Mouse (Mus musculus) midbrain, embryonic 10.5 days (tissue): ENCODE measurements around the gene Lats2. TPM values are rescaled to one million over a fixed set of nuclear protein-coding genes. Genes with fewer than 3 reads are reported as not detected.

Source experiments
- DNase-seq: peaks from one replicate; pipeline ENCODE4 v3.0.0-alpha.2; 2017; ENCODE audit warnings: low spot score
- H3K27ac ChIP-seq: fragments of 300-500 bp; sonication (generic); replicated peaks from 2 replicates; pipeline ENCODE4 v1.5.1; 2016; ENCODE audit warnings: mild to moderate bottlenecking
- H3K27me3 ChIP-seq: fragments of 300-500 bp; sonication (generic); 2 replicates; pipeline ENCODE4 v1.6.1; 2016; ENCODE audit warnings: low read depth, mild to moderate bottlenecking; ENCODE audit not compliant: poor library complexity, severe bottlenecking
- H3K36me3 ChIP-seq: fragments of 300-500 bp; sonication (generic); 2 replicates; pipeline ENCODE4 v1.6.1; 2016; ENCODE audit warnings: mild to moderate bottlenecking, moderate library complexity
- H3K4me1 ChIP-seq: fragments of 300-500 bp; sonication (generic); 2 replicates; pipeline ENCODE4 v1.6.1; 2016
- H3K4me3 ChIP-seq: fragments of 300-500 bp; sonication (generic); 2 replicates; pipeline ENCODE4 v1.5.1; 2016; ENCODE audit warnings: mild to moderate bottlenecking, moderate library complexity
- H3K9me3 ChIP-seq: fragments of 300-500 bp; sonication (generic); replicated peaks from 2 replicates; pipeline ENCODE4 v1.6.1; 2016; ENCODE audit warnings: mild to moderate bottlenecking
- WGBS: fragments of 180-500 bp; shearing (Covaris S2); methylation state at CpG from one replicate; pipeline ENCODE4 v1.1.7; 2016; 5-methylcytosine and 5-hydroxymethylcytosine counted together
- polyA plus RNA-seq: library from polyadenylated mRNA; unstranded; fragments of >200 nt; fragmentation: Nextera tagmentation; extraction: Ambion mirVana; gene quantifications from 2 replicates; pipeline ENCODE4 v1.2.1, GENCODE M21; 2016

The Lats2 gene
- 16.8 TPM in 2 replicates for polyA plus RNA-seq

DNA sequence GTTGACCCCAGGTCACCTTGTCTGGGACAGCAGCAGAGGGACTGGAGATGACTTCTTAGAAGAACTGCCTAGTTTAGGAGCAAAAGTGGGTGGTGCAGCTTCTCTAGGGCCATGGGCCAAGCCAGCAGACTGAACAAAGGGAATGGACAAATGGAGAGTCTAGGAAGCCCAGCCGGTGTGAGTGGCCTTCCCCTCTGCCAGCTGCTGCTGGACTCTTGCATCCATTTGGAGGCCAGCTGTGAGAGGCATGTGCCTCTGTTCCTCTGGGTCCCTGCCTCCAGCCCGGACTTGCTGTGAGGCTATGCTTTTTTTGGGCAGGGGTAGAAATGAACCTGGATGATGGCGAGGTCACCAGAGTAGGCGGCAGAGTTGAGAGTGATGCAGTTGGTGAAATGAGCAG, at the start of gene Lats2:
TSS of gene Lats2 (minus strand) at position 152 of the 400 bp plus-strand sequence.
- H3K27me3 ChIP-seq, result no peaks in the 10 kb centered on the region

DNA sequence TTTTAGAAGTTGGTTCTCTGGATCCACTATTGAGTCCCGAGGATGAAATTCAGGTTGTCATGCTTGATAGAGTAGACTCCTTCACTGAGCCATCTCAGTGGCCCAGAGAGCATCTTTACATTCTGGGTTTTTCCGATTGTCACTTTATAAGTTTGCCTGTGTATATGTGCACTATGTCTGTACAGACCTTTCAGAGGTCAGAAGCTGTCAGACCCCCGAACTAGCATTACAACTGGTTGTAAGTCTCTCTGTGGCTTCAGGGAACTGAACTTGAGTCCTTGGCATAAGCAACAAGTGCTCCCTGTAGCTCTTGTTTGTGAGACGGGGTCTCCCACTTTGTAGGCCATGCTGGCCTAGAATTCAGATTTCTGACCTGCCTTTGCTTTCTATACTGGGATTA, 45.5 kb upstream of the Lats2 start:
- Histone ChIP-seq H3K9me3 (no peaks in the 10 kb centered on the region), H3K4me3 (no peak overlapping the region), H3K27me3 (no peaks in the 10 kb centered on the region), H3K36me3 (peaks cover 88% of the 10 kb centered on the region), H3K4me1 (peaks cover 19% of the 10 kb centered on the region), H3K27ac (no peak overlapping the region)
- WGBS, result 92% methylated on average over 4 of the region's 4 CpGs
- DNase-seq, result no peak

More for the DNA sequence above, at the start of gene Lats2:
- Histone ChIP-seq H3K27ac (no peak within 1 kb of the TSS), H3K4me3 (no peak within 1 kb of the TSS), H3K9me3 (no peaks in the 10 kb centered on the region), H3K36me3 (no peaks in the 10 kb centered on the region), H3K4me1 (peaks cover 27% of the 10 kb centered on the region)
- no peak for DNase-seq
- WGBS, result 85% methylated on average over 4 of the region's 4 CpGs

GRCm38 (mm10) chr14:57797991-57798931, 40.1 kb upstream of the Lats2 start, which contains the start of gene Sap18:
TSS of gene Sap18 (plus strand) at chr14:57798180.
- Histone ChIP-seq H3K4me3 (peak within 1 kb of the TSS; percentile 90), H3K9me3 (no peaks in the 10 kb centered on the region), H3K27me3 (no peaks in the 10 kb centered on the region), H3K27ac (peak within 1 kb of the TSS; percentile 95), H3K4me1 (peaks cover 22% of the 10 kb centered on the region), H3K36me3 (peaks cover 34% of the 10 kb centered on the region)
- WGBS, result under 1% methylated on average over 94 of the region's 99 CpGs
- DNase-seq, result peak; percentile 98

GRCm38 (mm10) chr14:57797551-57797950, 39.4 kb upstream of the Lats2 start:
- no peak for DNase-seq
- peak overlapping the region; percentile 95 for H3K27ac ChIP-seq
- no peaks in the 10 kb centered on the region for H3K9me3 ChIP-seq
- no peaks in the 10 kb centered on the region for H3K27me3 ChIP-seq
- WGBS, result 13% methylated on average over 7 of the region's 7 CpGs
- peaks cover 27% of the 10 kb centered on the region for H3K36me3 ChIP-seq
- H3K4me1 ChIP-seq, result peaks cover 22% of the 10 kb centered on the region
- H3K4me3 ChIP-seq, result peak overlapping the region; percentile 90

GRCm38 (mm10) chr14:57791171-57791570, 33.0 kb upstream of the Lats2 start:
- Histone ChIP-seq H3K4me1 (no peaks in the 10 kb centered on the region), H3K4me3 (no peak overlapping the region), H3K27ac (no peak overlapping the region), H3K36me3 (no peaks in the 10 kb centered on the region), H3K27me3 (no peaks in the 10 kb centered on the region), H3K9me3 (no peaks in the 10 kb centered on the region)
- 83% methylated on average over 4 of the region's 4 CpGs for WGBS
- DNase-seq, result no peak

GRCm38 (mm10) chr14:57789759-57790158, 31.6 kb upstream of the Lats2 start:
- no peak overlapping the region for H3K27ac ChIP-seq
- DNase-seq, result no peak
- WGBS, result 88% methylated on average over 9 of the region's 9 CpGs
- no peak overlapping the region for H3K4me3 ChIP-seq
- H3K9me3 ChIP-seq, result no peaks in the 10 kb centered on the region
- H3K4me1 ChIP-seq, result no peaks in the 10 kb centered on the region
- H3K27me3 ChIP-seq, result no peaks in the 10 kb centered on the region
- no peaks in the 10 kb centered on the region for H3K36me3 ChIP-seq

DNA sequence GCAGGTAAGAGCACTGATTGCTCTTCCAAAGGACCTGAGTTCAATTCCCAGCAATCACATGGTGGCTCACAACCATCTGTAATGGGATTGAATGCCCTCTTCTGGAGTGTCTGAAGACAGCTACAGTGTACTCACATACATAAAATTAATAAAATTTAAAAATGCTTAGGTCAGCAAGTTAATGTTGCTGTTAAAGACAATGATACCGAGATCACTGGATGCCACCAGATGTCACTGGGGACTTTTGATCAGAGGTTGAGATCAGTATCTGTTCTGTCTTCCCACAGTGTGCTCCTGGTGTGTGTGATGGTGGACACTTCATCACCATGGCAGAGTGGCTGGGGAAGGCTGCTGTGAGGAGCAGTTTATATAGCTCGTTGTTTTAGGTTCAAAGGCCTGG, 31.1 kb upstream of the Lats2 start:
- Histone ChIP-seq H3K9me3 (no peaks in the 10 kb centered on the region), H3K27ac (no peak overlapping the region), H3K36me3 (no peaks in the 10 kb centered on the region), H3K4me3 (no peak overlapping the region), H3K27me3 (no peaks in the 10 kb centered on the region), H3K4me1 (no peaks in the 10 kb centered on the region)
- no peak for DNase-seq
- 87% methylated on average over 2 of the region's 2 CpGs for WGBS

- WGBS, result 86% methylated on average over 4 of the region's 4 CpGs
- Histone ChIP-seq H3K9me3 (no peaks in the 10 kb centered on the region), H3K36me3 (no peaks in the 10 kb centered on the region), H3K4me1 (no peaks in the 10 kb centered on the region), H3K27ac (no peak overlapping the region), H3K4me3 (no peak overlapping the region), H3K27me3 (no peaks in the 10 kb centered on the region)
- DNase-seq, result no peak
These were observed 29.2 kb upstream of the Lats2 start for GRCm38 (mm10) chr14:57787406-57787805.

- WGBS, result 90% methylated on average over 6 of the region's 6 CpGs
- H3K9me3 ChIP-seq, result no peaks in the 10 kb centered on the region
- no peaks in the 10 kb centered on the region for H3K27me3 ChIP-seq
- no peaks in the 10 kb centered on the region for H3K36me3 ChIP-seq
- H3K4me3 ChIP-seq, result no peak overlapping the region
- no peaks in the 10 kb centered on the region for H3K4me1 ChIP-seq
- no peak for DNase-seq
- no peak overlapping the region for H3K27ac ChIP-seq
These were observed 14.1 kb upstream of the Lats2 start for GRCm38 (mm10) chr14:57772157-57772815.

DNA sequence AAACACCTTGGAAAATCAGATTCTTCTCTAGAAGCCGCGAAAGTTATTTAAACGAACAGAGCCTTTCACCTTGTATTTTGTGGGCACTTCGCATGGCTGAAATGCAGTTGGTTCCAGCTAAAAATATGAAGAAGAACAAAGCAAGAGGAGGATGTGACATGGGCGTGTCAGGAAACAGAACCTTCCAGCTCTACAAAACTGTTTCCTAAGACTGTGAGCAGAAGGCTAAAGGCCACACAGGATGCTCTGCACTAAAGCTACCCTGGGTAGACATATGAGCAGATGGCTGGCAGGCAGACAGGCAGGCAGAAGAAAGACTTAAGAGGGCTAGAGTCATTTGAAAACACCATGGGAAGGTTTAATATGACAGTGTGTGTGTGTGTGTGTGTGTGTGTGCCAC, 10.9 kb upstream of the Lats2 start:
- WGBS, result 93% methylated on average over 5 of the region's 5 CpGs
- Histone ChIP-seq H3K27ac (no peak overlapping the region), H3K4me3 (no peak overlapping the region), H3K4me1 (no peaks in the 10 kb centered on the region), H3K36me3 (no peaks in the 10 kb centered on the region), H3K27me3 (no peaks in the 10 kb centered on the region), H3K9me3 (no peaks in the 10 kb centered on the region)
- no peak for DNase-seq

GRCm38 (mm10) chr14:57760447-57761412, 2.5 kb upstream of the Lats2 start:
- no peak overlapping the region for H3K4me3 ChIP-seq
- no peak overlapping the region for H3K27ac ChIP-seq
- no peaks in the 10 kb centered on the region for H3K9me3 ChIP-seq
- peaks cover 12% of the 10 kb centered on the region for H3K4me1 ChIP-seq
- no peaks in the 10 kb centered on the region for H3K27me3 ChIP-seq
- WGBS, result 63% methylated on average over 10 of the region's 10 CpGs
- no peak for DNase-seq
- no peaks in the 10 kb centered on the region for H3K36me3 ChIP-seq

DNA sequence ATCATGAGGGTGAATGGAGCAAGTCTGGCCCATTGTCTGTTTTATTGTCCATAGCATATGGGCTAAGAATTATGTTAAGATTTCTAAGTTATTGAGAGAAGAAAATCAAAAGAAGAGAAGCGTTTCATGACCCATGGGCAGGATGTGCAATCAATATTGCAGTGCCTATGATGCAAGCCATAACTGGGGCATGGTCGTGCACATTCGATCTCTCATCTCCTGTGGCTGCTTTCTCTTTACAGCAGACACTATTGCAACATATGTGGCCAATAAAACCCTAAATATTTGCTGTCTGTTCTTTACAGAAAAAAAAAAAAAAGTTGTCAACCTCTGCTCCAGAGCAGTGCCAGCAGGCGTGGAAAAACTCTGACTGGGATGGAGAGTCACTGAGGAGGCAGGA, 2.1 kb downstream of the Lats2 start:
- Histone ChIP-seq H3K27ac (no peak overlapping the region), H3K4me3 (no peak overlapping the region), H3K27me3 (no peaks in the 10 kb centered on the region), H3K9me3 (no peaks in the 10 kb centered on the region), H3K4me1 (peaks cover 34% of the 10 kb centered on the region), H3K36me3 (no peaks in the 10 kb centered on the region)
- WGBS, result 92% methylated on average over 4 of the region's 4 CpGs
- no peak for DNase-seq
